Mouse (Mus musculus) ES-Bruce4 (cell line): Measurements from ENCODE around the gene Bloc1s5.

Source experiments
- CTCF ChIP-seq: IDR thresholded peaks from one replicate; pipeline ENCODE4 v1.8.1; 2011; ENCODE audit warnings: low read depth, low read length
- POLR2A ChIP-seq: IDR thresholded peaks from one replicate; pipeline ENCODE4 v1.8.1; 2011; ENCODE audit warnings: low read length; ENCODE audit not compliant: insufficient read depth

DNA sequence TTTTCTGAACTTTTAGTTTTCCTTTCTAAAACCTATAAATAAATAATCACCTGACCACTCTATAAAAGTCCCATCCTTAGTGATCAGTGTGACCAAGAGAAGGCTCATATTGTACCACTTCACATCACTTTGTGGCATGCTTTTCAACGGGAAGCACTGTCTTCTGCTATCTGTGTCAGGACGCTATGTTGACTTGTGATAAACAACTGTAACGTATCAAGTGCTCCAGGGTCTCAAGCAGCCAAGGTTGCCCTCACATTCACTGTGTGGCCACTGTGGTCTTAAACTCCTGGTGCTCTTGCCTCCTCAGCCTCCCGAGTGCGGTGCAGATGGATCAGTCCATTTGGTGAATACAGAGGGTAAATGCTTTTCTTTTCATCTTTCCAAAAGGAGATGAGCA, 19.3 kb downstream of the Bloc1s5 start:
- TF ChIP-seq CTCF, result no peak
- no peak for TF ChIP-seq POLR2A
